Mouse (Mus musculus) ES-Bruce4 (cell line): ENCODE measurements around the gene Ncs1. TPM values are rescaled to one million over a fixed set of nuclear protein-coding genes. Genes with fewer than 3 reads are reported as not detected.

Source experiments
- H3K27ac ChIP-seq: 2 replicates; pipeline ENCODE4 v1.5.1; 2012; ENCODE audit warnings: low read length, inconsistent platforms; ENCODE audit not compliant: insufficient read depth
- H3K27me3 ChIP-seq: 2 replicates; pipeline ENCODE4 v1.6.1; 2012; ENCODE audit warnings: mild to moderate bottlenecking, low read length, inconsistent platforms; ENCODE audit not compliant: control insufficient read depth, poor library complexity, insufficient read depth, severe bottlenecking
- H3K36me3 ChIP-seq: 2 replicates; pipeline ENCODE4 v1.6.1; 2012; ENCODE audit warnings: inconsistent platforms, mild to moderate bottlenecking, low read length, moderate library complexity; ENCODE audit not compliant: control insufficient read depth, poor library complexity, insufficient read depth, severe bottlenecking
- H3K4me1 ChIP-seq: one replicate; pipeline ENCODE4 v1.8.1; 2011; ENCODE audit warnings: low read length; ENCODE audit not compliant: control insufficient read depth, insufficient read depth
- H3K4me3 ChIP-seq: 2 replicates; pipeline ENCODE4 v1.5.1; 2011; ENCODE audit warnings: low read depth, mild to moderate bottlenecking, low read length
- H3K9ac ChIP-seq: 2 replicates; pipeline ENCODE4 v1.6.1; 2012; ENCODE audit warnings: low read depth, mild to moderate bottlenecking, inconsistent platforms; ENCODE audit not compliant: poor library complexity, severe bottlenecking
- H3K9me3 ChIP-seq: replicated peaks from 2 replicates; pipeline ENCODE4 v1.6.1; 2012; ENCODE audit warnings: mild to moderate bottlenecking, low read length, inconsistent platforms; ENCODE audit not compliant: control insufficient read depth, poor library complexity, insufficient read depth, severe bottlenecking
- CTCF ChIP-seq: IDR thresholded peaks from one replicate; pipeline ENCODE4 v1.8.1; 2011; ENCODE audit warnings: low read depth, low read length
- EP300 ChIP-seq: IDR thresholded peaks from 2 replicates; pipeline ENCODE4 v1.6.1; 2011; ENCODE audit warnings: low read depth, low read length; ENCODE audit not compliant: insufficient read depth
- POLR2A ChIP-seq: IDR thresholded peaks from one replicate; pipeline ENCODE4 v1.8.1; 2011; ENCODE audit warnings: low read length; ENCODE audit not compliant: insufficient read depth
- polyA plus RNA-seq: library from polyadenylated mRNA; stranded (reverse); fragments of >200 nt; gene quantifications from 2 replicates; pipeline ENCODE4 v1.2.4, GENCODE M21; 2011; ENCODE audit warnings: low read depth; ENCODE audit not compliant: missing spikeins, insufficient read depth, insufficient read length

Ncs1 gene
- polyA plus RNA-seq, 1 experiment: 6.2 TPM

- no peaks in the 10 kb centered on the region for H3K36me3 ChIP-seq
- TF ChIP-seq EP300 (no peak), POLR2A (no peak), CTCF (no peak)
- peaks cover 2% of the 10 kb centered on the region for H3K4me1 ChIP-seq
- H3K27me3 ChIP-seq: no peaks in the 10 kb centered on the region
- H3K9ac ChIP-seq: no peak overlapping the region
- H3K9me3 ChIP-seq: no peaks in the 10 kb centered on the region
- H3K27ac ChIP-seq: no peak overlapping the region
- no peak overlapping the region for H3K4me3 ChIP-seq
Observed at GRCm38 (mm10) chr2:31263039-31263461, 17.4 kb downstream of the Ncs1 start.

GRCm38 (mm10) chr2:31263746-31264378 is 18.2 kb downstream of the Ncs1 start:
- no peaks in the 10 kb centered on the region for H3K36me3 ChIP-seq
- no peaks in the 10 kb centered on the region for H3K9me3 ChIP-seq
- H3K27ac ChIP-seq: no peak overlapping the region
- H3K4me1 ChIP-seq: peaks cover 2% of the 10 kb centered on the region
- no peak for TF ChIP-seq EP300
- TF ChIP-seq POLR2A: no peak
- no peak overlapping the region for H3K4me3 ChIP-seq
- H3K27me3 ChIP-seq: no peaks in the 10 kb centered on the region
- no peak overlapping the region for H3K9ac ChIP-seq

- no peak overlapping the region for H3K27ac ChIP-seq
Observed at GRCm38 (mm10) chr2:31267447-31267846, 21.8 kb downstream of the Ncs1 start.

GRCm38 (mm10) chr2:31268631-31269030 is 23.0 kb downstream of the Ncs1 start:
- Histone ChIP-seq H3K36me3 (no peaks in the 10 kb centered on the region), H3K27ac (no peak overlapping the region), H3K9me3 (no peaks in the 10 kb centered on the region), H3K4me1 (no peaks in the 10 kb centered on the region), H3K9ac (no peak overlapping the region), H3K4me3 (no peak overlapping the region), H3K27me3 (no peaks in the 10 kb centered on the region)
- TF ChIP-seq CTCF (no peak), POLR2A (no peak)

More at GRCm38 (mm10) chr2:31267447-31267846, 21.8 kb downstream of the Ncs1 start:
- Histone ChIP-seq H3K27me3 (no peaks in the 10 kb centered on the region), H3K9ac (no peak overlapping the region), H3K4me3 (no peak overlapping the region), H3K9me3 (no peaks in the 10 kb centered on the region), H3K36me3 (no peaks in the 10 kb centered on the region), H3K4me1 (no peaks in the 10 kb centered on the region)
- TF ChIP-seq CTCF: no peak
- no peak for TF ChIP-seq POLR2A
- TF ChIP-seq EP300: no peak

GRCm38 (mm10) chr2:31269188-31269587 is 23.6 kb downstream of the Ncs1 start:
- Histone ChIP-seq H3K4me1 (no peaks in the 10 kb centered on the region), H3K4me3 (no peak overlapping the region), H3K27ac (no peak overlapping the region), H3K9me3 (no peaks in the 10 kb centered on the region), H3K36me3 (no peaks in the 10 kb centered on the region), H3K27me3 (no peaks in the 10 kb centered on the region), H3K9ac (no peak overlapping the region)
- TF ChIP-seq POLR2A (no peak), CTCF (no peak), EP300 (no peak)

- TF ChIP-seq POLR2A (no peak), CTCF (no peak), EP300 (no peak)
- no peaks in the 10 kb centered on the region for H3K4me1 ChIP-seq
- H3K27ac ChIP-seq: no peak overlapping the region
- no peak overlapping the region for H3K4me3 ChIP-seq
- no peaks in the 10 kb centered on the region for H3K36me3 ChIP-seq
- no peak overlapping the region for H3K9ac ChIP-seq
- H3K9me3 ChIP-seq: no peaks in the 10 kb centered on the region
- no peaks in the 10 kb centered on the region for H3K27me3 ChIP-seq
Observed at GRCm38 (mm10) chr2:31269847-31270246, 24.2 kb downstream of the Ncs1 start.

- H3K36me3 ChIP-seq: no peaks in the 10 kb centered on the region
- no peaks in the 10 kb centered on the region for H3K27me3 ChIP-seq
- no peaks in the 10 kb centered on the region for H3K4me1 ChIP-seq
- H3K27ac ChIP-seq: no peak overlapping the region
- no peaks in the 10 kb centered on the region for H3K9me3 ChIP-seq
- no peak overlapping the region for H3K4me3 ChIP-seq
- TF ChIP-seq POLR2A (no peak), CTCF (no peak), EP300 (no peak)
- H3K9ac ChIP-seq: no peak overlapping the region
Observed at GRCm38 (mm10) chr2:31270470-31270869, 24.8 kb downstream of the Ncs1 start.
